Mouse (Mus musculus) lung, postnatal 0 days (tissue): ENCODE measurements at regions not wholly inside any gene's neighbourhood (a gene's known extent, or its start where the extent isn't known, plus 50 kb on each side); places are given as distances from the start of the nearest gene placed in this dataset.
A peak's percentile ranks its signal among the peaks of the same experiment; 100 is the strongest.

Experiments used
- CTCF ChIP-seq: IDR thresholded peaks from 2 replicates; pipeline ENCODE4 v1.5.1; 2016; ENCODE audit warnings: antibody characterized with exemption, mild to moderate bottlenecking
- EP300 ChIP-seq: IDR thresholded peaks from 2 replicates; pipeline ENCODE4 v1.6.1; 2016; ENCODE audit warnings: antibody characterized with exemption, mild to moderate bottlenecking, control low read depth

- TF ChIP-seq EP300: peak; percentile 61
- no peak for TF ChIP-seq CTCF
Observed at GRCm38 (mm10) chr5:149915761-149916160, 102.7 kb upstream of the Rxfp2 start.
